Mouse (Mus musculus): ENCODE data around the gene Gdf9. TPM values are rescaled to one million over a fixed set of nuclear protein-coding genes. Genes with fewer than 3 reads are reported as not detected.

Gene Gdf9
- polyA plus RNA-seq, 1 experiment from 2014 or later: 1.8 TPM

DNA sequence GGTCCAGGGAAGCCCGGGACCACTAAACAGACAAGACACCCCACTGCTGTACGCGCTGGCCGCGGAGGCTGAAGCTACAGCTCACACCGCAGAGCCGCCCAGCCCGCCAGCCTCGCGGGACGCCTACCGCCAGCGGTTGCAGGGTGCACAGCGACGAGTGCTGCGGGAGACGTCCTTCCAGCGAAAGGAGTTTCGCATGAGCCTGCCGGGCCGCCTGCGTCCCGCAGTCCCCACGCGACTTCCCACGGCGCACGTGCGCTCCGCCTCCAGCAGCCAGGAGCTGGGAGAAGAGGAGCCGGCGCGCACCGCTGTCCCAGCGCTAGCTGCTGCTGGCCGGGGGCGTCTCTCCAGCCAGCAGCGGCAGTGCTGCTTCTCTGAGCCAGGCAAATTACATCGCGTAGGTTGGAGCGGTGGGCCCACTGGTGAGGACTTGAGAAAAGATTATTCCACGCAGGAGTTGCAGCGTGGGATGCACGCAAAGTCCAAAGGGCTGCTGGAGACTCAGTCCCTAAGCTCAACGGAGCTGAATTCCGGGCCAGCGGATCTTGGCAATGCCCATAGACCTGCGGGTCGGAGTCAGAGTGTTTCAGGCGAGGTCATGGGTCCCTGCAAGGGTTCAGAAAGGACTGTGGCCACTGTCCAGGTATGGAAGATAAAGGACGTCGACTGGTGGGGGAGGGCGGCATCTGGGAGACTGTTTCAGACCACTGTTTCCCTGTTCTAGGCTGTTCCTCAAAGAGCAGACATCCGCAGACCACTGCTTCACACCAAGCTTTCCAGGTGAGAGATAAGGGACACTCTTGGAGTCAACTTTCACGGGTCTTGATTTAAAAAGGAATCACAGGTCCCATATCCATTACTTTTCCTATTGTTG, 33.0 kb downstream of the Gdf9 start:
- ATAC-seq: no peak
- H3K4me1 ChIP-seq (ENCODE audit: control insufficient read depth, insufficient read depth, low read length): peaks cover 8% of the 10 kb centered on the region; the same call in 1 of the 2 replicates
- peaks cover 60% of the 10 kb centered on the region for H3K27me3 ChIP-seq (ENCODE audit: control insufficient read depth, insufficient read depth, low read depth, low read length)
- H3K4me3 ChIP-seq (ENCODE audit: low read depth, low read length): peak overlapping the region; percentile 44
- H3K36me3 ChIP-seq (ENCODE audit: control insufficient read depth, insufficient read depth, low read length): no peaks in the 10 kb centered on the region
- H3K9me3 ChIP-seq (replicated peaks; ENCODE audit: control insufficient read depth, low read length, poor library complexity, severe bottlenecking): no peaks in the 10 kb centered on the region
- no peak overlapping the region for H3K27ac ChIP-seq (ENCODE audit: low read length)
- H3K4me2 ChIP-seq (ENCODE audit: low read length): peak overlapping the region; percentile 85
- 6% methylated on average over 55 of the region's 55 CpGs for WGBS
- H3K9ac ChIP-seq (ENCODE audit: low read depth, low read length): peak overlapping the region; percentile 36; the same call in 1 of the 2 replicates

DNA sequence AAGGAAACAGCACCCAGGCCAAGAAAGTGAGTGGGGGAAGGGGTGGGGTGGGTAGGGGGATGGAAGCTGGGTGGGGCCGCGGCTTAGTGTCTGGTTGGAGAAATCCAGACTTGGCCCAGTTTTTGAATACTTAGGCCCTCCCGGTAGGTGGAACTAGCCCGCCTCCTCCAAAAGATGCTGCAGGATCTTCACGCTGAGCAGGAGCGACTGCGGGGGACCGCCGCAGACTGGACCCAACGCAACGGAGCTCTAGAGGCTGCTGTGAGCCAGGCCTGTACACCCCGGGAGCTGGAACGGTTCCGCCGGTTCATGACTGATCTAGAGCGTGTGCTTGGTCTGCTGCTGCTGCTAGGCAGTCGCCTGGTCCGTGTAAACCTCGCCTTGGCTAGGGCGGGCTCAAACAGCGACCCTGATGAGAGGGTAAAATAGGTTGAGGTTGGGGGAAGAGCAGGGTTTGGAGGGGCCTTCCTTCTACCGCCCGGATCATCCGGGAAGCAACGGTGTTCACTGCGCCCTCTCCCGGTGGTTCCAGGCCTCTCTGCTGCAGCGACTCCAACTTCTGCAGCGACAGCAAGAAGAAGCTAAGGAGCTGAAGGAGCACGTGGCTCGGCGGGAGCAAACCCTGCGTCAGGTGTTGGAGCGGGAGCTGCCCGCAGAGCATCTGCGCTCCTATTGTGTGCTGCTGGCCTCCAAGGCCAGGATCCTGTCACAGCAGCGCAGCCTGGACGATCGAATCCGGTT, 35.6 kb downstream of the Gdf9 start:
- no peaks in the 10 kb centered on the region for H3K9me3 ChIP-seq (replicated peaks; ENCODE audit: control insufficient read depth, low read length, poor library complexity, severe bottlenecking)
- H3K9ac ChIP-seq (ENCODE audit: low read depth, low read length): peak overlapping the region; percentile 55
- ATAC-seq: peak; percentile 30; the same call in 1 of the 2 replicates
- peaks cover 18% of the 10 kb centered on the region for H3K4me1 ChIP-seq (ENCODE audit: control insufficient read depth, insufficient read depth, low read length)
- WGBS: 4% methylated on average over 40 of the region's 40 CpGs
- H3K4me2 ChIP-seq (ENCODE audit: low read length): peak overlapping the region; percentile 63
- H3K27me3 ChIP-seq (ENCODE audit: control insufficient read depth, insufficient read depth, low read depth, low read length): peaks cover 56% of the 10 kb centered on the region
- no peak overlapping the region for H3K27ac ChIP-seq (ENCODE audit: low read length)
- H3K4me3 ChIP-seq (ENCODE audit: low read depth, low read length): peak overlapping the region; percentile 37
- H3K36me3 ChIP-seq (ENCODE audit: control insufficient read depth, insufficient read depth, low read length): no peaks in the 10 kb centered on the region

DNA sequence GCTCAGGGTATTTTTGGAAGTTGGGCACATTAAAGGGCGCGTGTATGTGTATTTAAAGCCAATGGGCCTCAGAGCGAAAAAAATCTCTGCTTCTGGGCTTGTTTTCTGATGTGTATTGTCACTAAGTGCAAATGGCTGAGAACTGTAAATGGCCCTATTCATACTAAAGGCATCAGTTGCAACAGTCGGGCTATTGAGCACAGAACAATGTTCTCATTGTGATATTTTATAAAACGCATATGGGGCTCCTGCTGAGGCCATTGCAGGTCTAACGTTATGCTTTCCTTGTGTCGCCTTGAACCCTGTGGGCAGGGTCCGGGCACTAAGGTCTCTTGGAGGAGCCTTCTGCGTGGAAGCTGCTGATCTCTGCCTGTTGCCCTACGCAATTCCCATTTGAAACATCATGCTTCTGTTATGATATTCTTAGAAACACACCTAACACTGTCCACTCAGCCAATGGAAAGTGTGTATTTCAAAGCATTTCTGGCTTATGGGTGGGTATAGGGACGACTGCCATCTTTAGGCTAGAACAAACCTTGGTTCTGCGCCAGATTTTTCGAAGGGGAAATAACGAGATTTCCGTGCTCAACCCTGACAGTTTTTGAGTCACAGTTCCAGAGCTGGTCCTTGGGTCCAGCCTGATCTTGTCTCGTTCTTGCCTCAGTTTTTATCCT, 38.6 kb downstream of the Gdf9 start:
- Histone ChIP-seq H3K9me3 (replicated peaks; ENCODE audit: control insufficient read depth, low read length, poor library complexity, severe bottlenecking) (no peaks in the 10 kb centered on the region), H3K4me3 (ENCODE audit: low read depth, low read length) (no peak overlapping the region), H3K9ac (ENCODE audit: low read depth, low read length) (no peak overlapping the region), H3K27ac (ENCODE audit: low read length) (no peak overlapping the region; the same call in 1 of the 2 replicates), H3K4me2 (ENCODE audit: low read length) (peak overlapping the region; percentile 57; the same call in 1 of the 2 replicates), H3K27me3 (ENCODE audit: control insufficient read depth, insufficient read depth, low read depth, low read length) (peaks cover 34% of the 10 kb centered on the region), H3K36me3 (ENCODE audit: control insufficient read depth, insufficient read depth, low read length) (no peaks in the 10 kb centered on the region), H3K4me1 (ENCODE audit: control insufficient read depth, insufficient read depth, low read length) (peaks cover 13% of the 10 kb centered on the region)
- 33% methylated on average over 16 of the region's 16 CpGs for WGBS
- ATAC-seq: no peak

DNA sequence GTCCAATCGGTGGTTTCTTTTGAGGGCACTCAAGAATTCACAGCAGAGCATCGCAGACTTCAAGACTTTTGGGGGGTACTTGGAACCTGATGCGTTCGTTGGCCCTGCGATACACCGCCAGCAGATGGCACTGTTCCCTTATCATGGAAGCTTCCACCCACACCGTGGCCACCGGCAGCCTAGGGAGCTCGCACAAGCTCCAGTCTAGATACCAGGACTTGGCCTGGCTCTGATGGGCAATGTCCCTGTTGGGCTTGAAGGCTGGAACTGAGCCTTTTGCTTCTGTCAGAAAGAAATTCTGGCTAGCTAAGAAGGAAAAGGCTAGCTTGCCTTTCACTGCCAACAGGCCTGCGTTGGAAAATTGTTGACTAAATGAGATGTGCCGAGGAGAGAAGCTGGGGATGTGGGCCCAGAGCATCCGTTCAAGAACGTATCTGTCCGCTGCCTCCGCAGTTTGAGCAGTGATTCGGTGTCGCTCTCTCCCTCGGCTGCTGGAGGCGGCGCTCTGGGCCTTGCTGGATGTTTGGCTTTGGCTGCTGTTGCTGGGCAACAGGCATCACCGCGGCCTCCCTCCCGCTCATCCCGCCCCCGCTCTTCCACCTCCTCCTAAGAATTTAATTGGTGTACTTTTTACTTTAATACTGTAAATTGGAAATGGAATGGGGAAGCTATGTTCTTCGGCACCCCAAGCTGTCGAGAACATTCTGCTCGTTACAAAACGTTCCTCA, 39.3 kb downstream of the Gdf9 start, which contains the start of gene Gm9837:
Gene Gm9837, minus strand, starts transcription at position 512 of the 728 bp plus-strand sequence.
- H3K9ac ChIP-seq (ENCODE audit: low read depth, low read length): peak within 1 kb of the TSS; percentile 28
- H3K27ac ChIP-seq (ENCODE audit: low read length): peak within 1 kb of the TSS; percentile 68
- peaks cover 27% of the 10 kb centered on the region for H3K27me3 ChIP-seq (ENCODE audit: control insufficient read depth, insufficient read depth, low read depth, low read length)
- WGBS: 2% methylated on average over 29 of the region's 29 CpGs
- peak within 1 kb of the TSS; percentile 57 for H3K4me2 ChIP-seq (ENCODE audit: low read length)
- peak within 1 kb of the TSS; percentile 12; the same call in 1 of the 2 replicates for H3K4me3 ChIP-seq (ENCODE audit: low read depth, low read length)
- H3K4me1 ChIP-seq (ENCODE audit: control insufficient read depth, insufficient read depth, low read length): peaks cover 13% of the 10 kb centered on the region
- no peaks in the 10 kb centered on the region for H3K36me3 ChIP-seq (ENCODE audit: control insufficient read depth, insufficient read depth, low read length)
- ATAC-seq: peak; percentile 85
- H3K9me3 ChIP-seq (replicated peaks; ENCODE audit: control insufficient read depth, low read length, poor library complexity, severe bottlenecking): no peaks in the 10 kb centered on the region

DNA sequence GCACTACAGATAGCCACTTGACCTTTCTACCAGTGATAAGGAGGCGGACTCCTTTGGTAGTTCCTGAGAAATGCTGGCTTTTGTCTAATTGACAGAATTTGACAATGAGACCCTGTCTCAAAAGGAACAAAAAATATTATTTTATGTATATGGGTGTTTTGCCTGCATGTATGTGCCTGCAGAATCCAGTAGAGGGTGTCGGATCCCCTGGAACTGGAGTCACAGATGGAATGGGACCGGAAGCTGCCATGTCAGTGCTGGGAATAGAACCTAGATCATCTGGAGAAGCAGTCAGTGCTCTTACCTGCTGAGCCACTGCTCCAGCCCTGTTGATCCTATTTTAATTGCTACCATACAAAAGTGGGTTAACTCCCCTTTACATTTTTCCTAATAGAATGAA, 41.9 kb downstream of the Gdf9 start:
- peaks cover 16% of the 10 kb centered on the region for H3K4me1 ChIP-seq (ENCODE audit: control insufficient read depth, insufficient read depth, low read length)
- H3K27ac ChIP-seq (ENCODE audit: low read length): no peak overlapping the region
- 86% methylated on average over 3 of the region's 3 CpGs for WGBS
- H3K27me3 ChIP-seq (ENCODE audit: control insufficient read depth, insufficient read depth, low read depth, low read length): peaks cover 11% of the 10 kb centered on the region
- no peak overlapping the region for H3K9ac ChIP-seq (ENCODE audit: low read depth, low read length)
- no peak overlapping the region for H3K4me2 ChIP-seq (ENCODE audit: low read length)
- no peaks in the 10 kb centered on the region for H3K9me3 ChIP-seq (replicated peaks; ENCODE audit: control insufficient read depth, low read length, poor library complexity, severe bottlenecking)
- no peaks in the 10 kb centered on the region for H3K36me3 ChIP-seq (ENCODE audit: control insufficient read depth, insufficient read depth, low read length)
- no peak for ATAC-seq
- H3K4me3 ChIP-seq (ENCODE audit: low read depth, low read length): no peak overlapping the region

DNA sequence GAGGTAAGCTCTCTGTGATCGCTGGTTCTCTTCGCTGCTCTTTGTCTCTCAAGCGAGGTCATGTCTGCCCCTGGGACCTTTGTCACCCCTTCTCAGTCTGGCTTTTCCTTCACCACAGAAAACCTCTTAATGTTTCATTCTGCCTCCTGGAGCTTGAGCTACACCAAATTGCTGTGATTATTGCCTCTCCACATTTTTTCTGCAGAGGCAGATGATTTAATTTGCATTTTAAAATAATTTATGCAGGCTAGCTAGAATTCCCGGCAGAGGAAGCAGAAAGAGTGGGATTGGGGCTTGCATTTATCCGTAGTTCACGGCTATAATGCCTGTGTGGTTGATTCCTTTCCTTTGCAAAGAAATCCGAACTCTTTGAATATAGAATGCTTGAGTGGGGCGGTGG, 44.8 kb downstream of the Gdf9 start:
- H3K4me2 ChIP-seq (ENCODE audit: low read length): peak overlapping the region; percentile 35

DNA sequence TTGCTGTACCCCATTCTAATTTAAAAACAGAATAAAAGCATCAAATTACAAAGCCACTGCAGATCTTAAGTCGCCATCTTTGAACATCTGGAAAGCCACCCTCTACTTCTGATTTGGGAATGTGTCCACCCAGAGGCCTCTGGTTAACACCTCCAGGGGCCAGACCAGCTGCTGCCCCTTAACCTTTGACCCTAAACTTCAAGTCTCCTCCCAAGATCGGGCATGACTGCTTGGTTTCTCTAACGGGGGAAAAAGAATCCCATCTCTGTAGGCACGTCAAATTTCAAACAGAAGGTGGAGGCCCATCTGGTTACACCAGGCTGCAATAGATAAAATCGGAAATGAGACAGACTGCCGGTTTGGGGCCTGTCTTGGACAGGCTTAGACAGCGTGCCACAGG, 47.0 kb downstream of the Gdf9 start:
- Histone ChIP-seq H3K4me2 (ENCODE audit: low read length) (no peak overlapping the region), H3K4me1 (ENCODE audit: control insufficient read depth, insufficient read depth, low read length) (peaks cover 16% of the 10 kb centered on the region), H3K4me3 (ENCODE audit: low read depth, low read length) (no peak overlapping the region), H3K27me3 (ENCODE audit: control insufficient read depth, insufficient read depth, low read depth, low read length) (peaks cover 38% of the 10 kb centered on the region), H3K27ac (ENCODE audit: low read length) (no peak overlapping the region), H3K36me3 (ENCODE audit: control insufficient read depth, insufficient read depth, low read length) (no peaks in the 10 kb centered on the region), H3K9me3 (replicated peaks; ENCODE audit: control insufficient read depth, low read length, poor library complexity, severe bottlenecking) (no peaks in the 10 kb centered on the region), H3K9ac (ENCODE audit: low read depth, low read length) (no peak overlapping the region)
- WGBS: 52% methylated on average over 7 of the region's 7 CpGs
- ATAC-seq: no peak

More for the DNA sequence above, 44.8 kb downstream of the Gdf9 start:
- ATAC-seq: no peak
- 8% methylated on average over 8 of the region's 8 CpGs for WGBS
- Histone ChIP-seq H3K36me3 (ENCODE audit: control insufficient read depth, insufficient read depth, low read length) (no peaks in the 10 kb centered on the region), H3K4me3 (ENCODE audit: low read depth, low read length) (peak overlapping the region; percentile 19; the same call in 1 of the 2 replicates), H3K9me3 (replicated peaks; ENCODE audit: control insufficient read depth, low read length, poor library complexity, severe bottlenecking) (no peaks in the 10 kb centered on the region), H3K27ac (ENCODE audit: low read length) (peak overlapping the region; percentile 34), H3K27me3 (ENCODE audit: control insufficient read depth, insufficient read depth, low read depth, low read length) (peaks cover 33% of the 10 kb centered on the region), H3K9ac (ENCODE audit: low read depth, low read length) (peak overlapping the region; percentile 0; the same call in 1 of the 2 replicates), H3K4me1 (ENCODE audit: control insufficient read depth, insufficient read depth, low read length) (peaks cover 20% of the 10 kb centered on the region)
